Mouse (Mus musculus) heart, adult 2 months (tissue): ENCODE data around the gene Gm20388.

Experiments used
- CTCF ChIP-seq: fragments of 200-600 bp; IDR thresholded peaks from 2 replicates; pipeline ENCODE4 v1.8.1; 2022; ENCODE audit warnings: antibody characterized with exemption, mild to moderate bottlenecking, moderate library complexity
- POLR2A ChIP-seq: fragments of 200-500 bp; IDR thresholded peaks from 2 replicates; pipeline ENCODE4 v1.6.1; 2011; ENCODE audit warnings: mild to moderate bottlenecking, low read depth, low read length, control low read depth; ENCODE audit not compliant: insufficient read depth

DNA sequence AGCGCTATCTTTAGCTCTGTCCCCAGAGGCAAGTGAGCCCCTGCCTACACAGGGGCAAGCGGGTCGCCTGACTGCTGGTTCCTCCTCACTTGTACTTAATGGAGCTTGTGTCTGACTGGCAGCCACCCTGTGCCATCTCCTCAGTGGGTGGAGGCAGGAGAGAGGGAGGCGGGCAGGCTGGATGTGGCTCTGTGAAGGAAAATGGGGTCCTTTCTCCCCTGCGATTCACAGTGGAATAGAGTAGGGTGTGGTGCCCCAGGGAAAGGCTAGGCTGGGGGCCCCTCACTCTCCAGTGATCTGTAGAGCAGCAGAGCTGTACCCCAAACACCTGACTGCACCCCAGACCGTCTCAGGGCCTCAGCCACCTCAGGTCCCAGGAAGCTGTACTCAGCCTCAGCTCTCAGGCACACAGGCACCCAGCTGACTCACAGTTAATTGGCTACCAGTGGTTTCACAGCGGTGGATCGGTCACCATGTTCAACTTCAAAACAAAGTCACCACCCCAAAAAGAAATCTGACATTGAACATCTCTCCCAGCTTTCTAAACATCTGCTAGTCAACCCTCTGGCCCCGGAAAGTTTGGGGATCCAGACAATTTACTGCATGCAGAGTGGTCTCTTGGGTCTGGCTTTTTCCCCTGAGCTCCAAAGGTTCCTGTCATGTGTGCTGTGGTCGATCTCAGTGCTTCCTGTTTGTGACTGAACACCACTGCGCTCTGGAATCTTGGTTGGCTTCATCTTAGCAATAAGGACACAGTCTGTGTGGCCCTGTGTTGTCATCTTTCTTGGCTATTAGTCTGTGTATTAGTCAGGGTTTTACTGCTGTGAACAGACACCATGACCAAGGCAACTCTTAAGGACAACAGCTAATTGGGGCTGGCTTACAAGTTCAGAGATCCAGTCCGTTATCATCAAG, 2434.8 kb downstream of the Gm20388 start:
- TF ChIP-seq POLR2A: no peak
- TF ChIP-seq CTCF: no peak
